Mouse (Mus musculus): ENCODE data around the gene Tmem156.
A peak's percentile ranks its signal among the peaks of the same experiment; 100 is the strongest.

The Tmem156 gene

DNA sequence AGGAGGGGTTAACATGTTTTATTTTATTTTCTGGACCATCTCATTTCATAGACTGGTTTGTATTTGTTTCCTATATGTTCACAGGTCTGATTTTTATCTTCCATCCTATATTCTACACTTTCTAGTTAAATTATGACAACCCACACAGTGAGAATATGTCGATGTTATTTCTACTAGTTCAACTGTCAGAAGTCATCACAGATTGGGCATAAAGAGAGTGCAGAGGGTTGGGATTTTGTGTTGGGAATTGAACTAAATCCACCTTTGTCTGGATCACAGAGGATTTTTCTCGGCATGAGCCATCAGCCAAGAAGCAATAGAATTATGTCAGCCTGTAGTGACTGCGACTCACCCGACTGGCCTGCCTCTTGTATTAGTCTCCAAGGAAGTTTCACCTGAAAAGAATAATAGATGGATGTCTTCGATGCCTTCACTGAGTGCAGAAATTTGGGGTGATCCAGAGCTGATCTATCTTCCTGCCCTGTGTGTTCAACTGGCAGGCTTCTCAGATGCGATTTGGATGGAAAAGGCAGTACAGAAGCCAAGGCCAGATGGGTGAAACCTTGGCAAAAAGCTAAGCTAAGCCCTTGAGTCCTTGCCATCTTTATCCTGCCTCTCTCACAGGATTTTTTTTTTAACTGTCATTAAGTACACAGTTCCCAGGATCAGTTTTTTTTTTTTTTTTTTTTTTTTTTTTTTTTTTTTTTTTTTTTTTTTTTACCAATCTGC lies 46.1 kb downstream of the Tmem156 start:
- DNase-seq: peak; percentile 76 to 77

DNA sequence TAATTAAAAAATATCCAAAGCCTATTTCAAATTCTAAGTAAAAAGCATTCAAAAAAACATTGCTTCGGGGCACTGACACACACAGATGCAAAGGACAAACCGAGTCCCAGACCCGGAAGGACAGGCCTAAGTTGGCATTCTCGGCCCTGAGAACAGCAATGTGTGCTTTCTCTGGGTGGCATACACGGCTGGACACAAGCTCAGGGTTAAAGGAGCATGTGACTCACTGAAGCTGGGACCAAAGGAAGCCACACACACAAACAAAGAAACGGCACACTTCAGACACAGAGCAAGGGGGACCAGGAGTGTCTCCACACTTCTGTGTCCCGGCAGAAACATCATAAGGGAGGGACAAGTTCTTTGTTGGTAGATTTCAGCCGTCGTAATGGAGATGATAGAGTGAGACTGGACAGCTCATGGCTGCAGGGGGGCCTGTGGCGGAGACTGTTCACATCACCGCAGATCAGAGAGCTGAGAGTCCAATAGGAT lies 48.5 kb downstream of the Tmem156 start:
- no peak for DNase-seq

DNA sequence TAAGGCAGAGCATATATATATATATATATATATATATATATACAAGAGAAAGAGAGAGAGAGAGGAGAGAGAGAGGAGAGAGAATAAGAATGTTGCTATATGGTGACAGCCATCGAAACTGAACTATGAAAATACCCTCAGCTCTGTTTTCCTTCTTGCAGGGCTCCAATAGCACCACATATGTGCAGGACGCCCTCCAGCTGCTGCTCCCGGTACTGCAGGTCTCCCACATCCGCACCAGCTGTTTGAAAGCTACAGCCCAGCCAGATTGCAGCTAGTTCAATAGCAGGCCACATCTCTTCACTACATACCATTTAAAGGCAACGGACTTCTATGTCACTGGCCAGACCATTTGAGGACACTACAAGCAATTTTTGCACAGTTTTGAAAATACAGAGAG lies 51.5 kb downstream of the Tmem156 start:
- peak in 1 of 2 experiments; percentile 29 for DNase-seq

DNA sequence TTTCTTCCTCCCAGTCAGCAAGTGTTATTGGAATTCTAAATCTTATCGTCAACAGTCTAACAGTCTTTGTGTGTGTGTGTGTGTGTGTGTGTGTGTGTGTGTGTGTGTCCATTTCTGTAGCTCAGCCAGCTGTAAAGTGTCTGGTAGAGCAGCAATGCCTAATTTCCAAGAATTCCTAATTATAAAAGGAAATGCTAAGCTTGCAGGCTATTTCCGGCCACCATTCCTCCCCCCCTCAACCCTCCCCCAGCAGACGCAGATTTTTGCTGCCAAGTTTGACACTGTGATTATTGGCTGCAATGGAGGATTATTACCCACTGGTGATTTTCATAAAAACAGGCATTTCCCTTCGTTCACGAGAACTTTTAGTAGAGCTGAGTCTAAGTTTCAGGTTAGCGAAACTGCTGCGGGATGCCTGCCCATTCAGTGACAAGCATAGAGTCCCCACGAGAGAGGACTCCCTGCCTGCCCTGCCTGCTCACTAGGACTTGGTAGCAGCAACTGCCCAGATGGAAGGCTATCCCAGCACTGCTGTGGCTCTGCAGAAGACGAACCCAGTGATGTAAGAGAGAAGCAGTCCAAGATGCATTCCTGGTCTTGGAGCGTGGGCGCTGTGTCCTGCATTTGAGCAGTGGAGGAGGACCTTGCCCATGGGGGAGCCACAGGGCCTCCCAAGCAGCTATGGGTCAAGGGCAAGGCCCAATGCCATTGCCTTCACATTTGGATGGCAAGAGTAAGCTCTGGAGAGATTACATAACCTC lies 52.9 kb downstream of the Tmem156 start:
- DNase-seq: peak in 1 of 2 experiments; percentile 17

DNA sequence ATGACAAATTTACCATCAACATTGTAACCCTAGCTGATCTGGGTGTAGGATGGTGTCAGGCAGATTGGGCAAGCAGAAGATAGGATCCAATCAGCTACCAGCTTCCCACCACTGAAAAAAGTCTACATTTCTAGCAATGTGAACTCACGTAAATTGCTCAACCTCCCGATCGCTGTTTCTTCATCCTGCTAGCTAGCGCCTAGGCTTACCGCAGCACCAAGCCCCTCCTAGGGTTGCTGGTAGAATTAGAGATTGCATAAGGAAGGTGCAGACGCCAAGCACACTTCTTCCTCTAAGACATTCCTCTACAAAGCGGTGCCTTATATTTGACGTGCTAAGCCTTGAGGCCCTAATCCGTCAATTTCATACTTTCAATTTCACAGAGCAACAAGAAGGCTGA lies 53.6 kb downstream of the Tmem156 start:
- no peak for DNase-seq

DNA sequence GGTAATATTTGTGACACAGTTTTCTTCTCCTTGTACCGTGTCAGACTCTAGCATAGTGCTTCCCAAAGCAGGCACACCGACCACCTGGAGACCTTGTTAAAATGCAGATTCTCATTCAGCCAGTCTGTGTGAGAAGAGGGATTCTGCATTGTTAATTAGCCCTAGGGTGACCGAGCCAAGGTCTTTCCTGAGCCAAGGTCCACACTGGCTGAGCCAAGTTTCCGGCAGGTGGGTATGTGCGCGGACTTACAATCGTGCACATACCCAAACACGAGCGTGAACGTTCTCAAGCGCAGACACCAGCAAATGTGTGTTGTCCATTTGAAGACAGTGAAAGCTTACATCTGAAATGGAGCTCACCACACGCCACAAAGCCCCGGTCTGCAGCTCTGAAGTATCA lies 55.3 kb downstream of the Tmem156 start:
- DNase-seq: peak; percentile 71

DNA sequence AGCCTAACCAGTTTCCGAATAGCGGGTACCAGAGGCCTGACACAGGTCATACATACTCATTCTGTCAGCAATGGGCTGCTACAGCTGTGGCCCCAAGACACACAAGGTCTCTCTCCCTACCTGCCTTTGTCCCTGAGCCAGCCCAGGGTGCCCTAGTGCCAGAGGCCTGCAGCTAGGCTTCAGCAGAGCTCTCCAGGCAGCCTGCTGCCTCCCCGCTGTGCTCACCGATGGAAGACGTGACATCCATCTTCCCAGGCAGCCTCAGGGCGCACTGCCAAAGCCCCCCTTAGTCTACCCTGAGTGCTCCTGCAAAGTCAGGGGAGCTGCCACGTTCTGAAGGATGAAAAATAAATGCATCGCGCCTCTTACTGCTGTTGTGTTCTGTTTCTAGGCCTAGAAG lies 63.9 kb downstream of the Tmem156 start:
- DNase-seq: peak in 1 of 2 experiments; percentile 39

DNA sequence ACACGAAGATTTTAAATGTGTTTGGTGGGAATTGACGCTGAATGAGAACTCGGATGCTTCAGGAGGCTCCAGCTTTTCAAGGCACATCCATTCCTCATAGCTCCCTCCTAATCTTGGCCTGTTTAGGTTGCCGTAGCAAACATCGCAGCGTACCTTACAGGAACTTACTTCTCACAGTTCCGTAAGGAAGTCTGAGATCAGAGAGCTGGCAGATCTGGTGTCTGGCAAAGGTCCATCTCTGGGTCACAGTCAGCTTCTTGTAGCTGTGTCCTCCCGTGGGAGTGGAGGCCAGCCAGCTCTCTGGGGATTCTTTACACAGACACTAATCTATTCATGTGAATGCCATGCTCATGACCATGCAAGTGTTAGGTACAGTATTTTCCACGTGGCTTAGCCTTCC lies 65.2 kb downstream of the Tmem156 start:
- peak; percentile 38 to 63 for DNase-seq

DNA sequence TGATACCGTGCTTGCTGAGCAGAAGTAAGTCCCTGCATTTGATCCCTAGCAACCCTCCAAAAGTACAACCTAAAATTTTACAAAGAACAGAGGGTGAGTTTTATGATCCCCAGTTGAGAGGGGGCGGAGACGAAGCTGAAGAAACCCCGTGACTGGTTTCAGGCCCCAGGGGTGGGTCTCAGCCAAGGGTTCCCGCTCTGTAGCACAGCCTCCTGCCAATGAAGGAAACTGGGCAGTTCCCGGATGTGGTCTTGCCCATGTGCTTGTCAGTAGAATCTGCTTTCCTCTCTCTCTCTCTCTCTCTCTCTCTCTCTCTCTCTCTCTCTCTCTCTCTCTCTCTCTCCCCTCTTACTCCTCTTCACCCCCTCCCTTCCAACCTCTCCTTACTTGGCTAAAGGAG lies 66.0 kb downstream of the Tmem156 start:
- no peak for DNase-seq

DNA sequence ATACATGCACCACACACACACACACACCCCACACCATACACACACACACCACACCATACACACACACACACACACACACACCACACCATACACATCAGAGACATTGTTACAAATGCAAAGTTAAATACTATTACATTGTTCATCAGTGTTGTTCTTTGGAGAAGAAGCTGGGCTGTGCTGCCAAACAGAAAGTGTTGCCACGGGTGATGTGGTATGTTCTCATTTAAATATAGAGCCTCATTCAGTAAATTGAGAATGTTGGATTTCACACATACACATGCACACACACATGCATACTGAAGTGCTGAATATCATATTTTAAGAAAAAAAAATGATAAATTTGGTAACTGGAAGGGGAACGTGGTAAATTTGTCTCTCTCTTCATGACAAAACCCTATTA lies 67.3 kb downstream of the Tmem156 start:
- DNase-seq: no peak

DNA sequence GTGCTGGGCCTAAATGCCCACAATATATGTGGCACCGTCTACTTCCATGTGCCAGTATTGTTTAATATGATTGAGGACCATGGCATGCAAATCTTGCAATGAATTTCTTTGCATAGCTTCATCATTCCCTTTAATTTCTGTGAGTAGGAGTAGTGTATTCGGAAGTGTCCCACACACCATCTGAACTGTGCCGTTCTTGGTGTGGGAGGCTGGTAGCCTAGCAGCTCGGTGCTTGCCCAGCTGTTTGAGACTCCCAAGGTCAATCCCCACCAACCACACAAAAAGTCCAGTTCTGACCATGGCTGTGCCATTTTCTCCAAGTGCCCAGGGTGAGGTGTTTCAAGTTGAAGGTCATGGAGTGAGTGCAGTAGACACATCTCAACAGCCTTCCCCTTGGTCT lies 69.9 kb downstream of the Tmem156 start:
- no peak for DNase-seq

DNA sequence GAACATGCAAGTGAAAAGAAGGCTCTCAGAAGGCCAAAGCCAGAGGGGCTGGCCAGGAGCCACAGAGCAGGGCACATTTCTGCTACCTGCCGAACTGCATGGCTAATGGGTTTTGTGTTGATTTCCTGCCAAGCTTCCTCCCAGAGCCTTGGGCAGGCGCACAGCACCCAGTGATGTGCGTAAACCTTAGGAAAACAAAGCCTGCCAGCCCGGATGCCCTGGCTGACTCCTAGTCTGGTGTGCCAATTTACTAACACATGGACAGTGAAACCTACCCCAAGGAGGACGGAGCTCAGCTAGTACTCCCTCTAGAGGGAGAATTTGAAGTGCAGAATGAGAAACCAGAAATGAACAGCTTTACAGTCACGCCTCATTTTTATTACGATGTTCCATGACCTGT lies 72.1 kb downstream of the Tmem156 start:
- DNase-seq: peak; percentile 90 to 93

DNA sequence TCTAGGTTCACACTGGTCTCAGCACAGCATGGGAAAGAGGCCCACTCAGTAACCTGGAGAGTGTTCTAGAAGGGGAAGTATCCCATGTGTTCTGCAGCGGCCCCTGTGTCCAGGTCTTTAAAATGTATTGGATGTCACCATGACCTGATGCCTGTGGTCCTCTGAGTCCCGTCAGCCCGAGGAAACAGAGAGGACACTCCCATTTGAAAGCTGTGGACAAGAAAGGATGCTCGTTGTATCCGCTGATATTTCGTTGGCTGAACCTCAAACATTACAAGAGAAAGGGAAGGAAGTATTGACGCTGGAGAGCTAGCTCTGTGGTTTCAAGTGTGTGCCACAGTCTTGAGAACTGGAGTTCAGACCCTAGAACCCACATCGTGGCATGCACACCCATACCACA lies 72.8 kb downstream of the Tmem156 start:
- no peak for DNase-seq

DNA sequence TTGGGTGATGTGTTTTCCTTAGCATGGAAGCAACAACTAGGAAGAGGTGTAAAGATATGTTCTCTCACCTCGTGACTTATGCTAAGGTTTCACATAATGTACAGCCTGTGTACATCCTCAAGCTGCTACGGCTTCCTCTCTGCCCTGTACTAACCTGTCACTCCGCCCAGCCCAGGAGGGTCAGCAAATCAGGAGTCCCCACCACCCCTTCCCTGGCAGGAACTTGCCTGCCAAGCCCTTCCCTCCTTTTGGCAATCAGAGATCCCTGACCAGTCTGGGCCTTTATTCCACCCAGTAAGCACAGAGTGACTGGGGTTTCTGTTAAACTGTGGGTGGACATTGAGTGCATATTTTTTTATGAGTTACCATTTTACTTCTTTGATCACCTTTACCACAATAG lies 76.4 kb downstream of the Tmem156 start:
- DNase-seq: no peak

DNA sequence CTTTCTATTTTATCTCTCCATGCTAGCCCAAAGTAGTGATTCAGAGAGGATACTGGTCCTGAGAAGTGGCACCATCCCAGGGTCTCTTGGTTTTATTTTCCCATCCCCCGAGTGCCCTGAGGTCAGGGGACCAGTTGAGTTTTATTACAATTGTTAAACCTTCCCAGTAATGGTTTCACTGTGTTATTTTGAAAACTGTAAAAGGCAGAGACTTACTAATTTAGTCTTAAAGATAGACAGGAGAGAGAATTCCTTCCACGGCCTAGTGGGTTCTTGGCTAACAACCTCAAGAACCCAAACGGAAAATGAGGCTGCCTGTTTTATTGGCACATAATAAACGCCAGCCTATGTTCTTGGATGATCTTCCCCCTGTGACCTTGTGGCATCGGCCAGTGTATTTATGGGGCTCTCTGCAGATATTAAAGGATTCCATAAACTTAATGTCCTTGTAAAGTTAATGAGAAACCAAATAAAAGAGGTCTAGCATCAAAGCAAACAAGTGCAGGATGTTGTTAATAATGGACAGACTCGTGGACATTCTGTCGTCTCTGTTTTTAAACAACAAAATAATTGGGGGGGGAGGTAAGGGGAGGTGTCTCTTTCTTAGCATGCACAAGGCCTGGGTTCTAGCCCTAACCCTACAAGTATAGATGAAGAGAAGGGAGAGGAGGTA lies 79.9 kb downstream of the Tmem156 start:
- no peak for DNase-seq

DNA sequence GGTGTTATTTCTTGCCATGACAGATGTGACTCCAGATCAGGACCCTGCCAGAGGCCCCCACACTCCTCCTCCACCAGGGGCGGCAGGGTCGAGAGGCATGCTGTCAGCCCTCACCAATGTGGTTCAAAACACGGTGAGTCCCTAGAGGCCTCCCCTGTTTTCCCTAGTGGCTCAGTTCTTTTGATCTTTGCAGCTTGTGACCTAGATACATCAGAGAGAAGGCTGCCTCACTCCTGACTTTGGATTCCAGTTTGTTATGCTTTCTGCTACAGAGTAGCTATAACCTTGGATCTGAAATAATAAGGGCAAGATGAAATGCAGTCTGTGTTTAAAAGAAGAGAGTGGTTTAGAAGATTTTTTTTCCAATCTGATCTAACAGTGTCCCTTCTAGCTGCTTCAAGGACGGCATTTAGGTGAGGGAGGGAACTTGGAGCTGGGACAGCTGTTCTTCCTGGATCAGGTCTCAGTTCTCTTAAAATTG lies 85.9 kb downstream of the Tmem156 start:
- peak in 1 of 2 experiments; percentile 15 for DNase-seq

DNA sequence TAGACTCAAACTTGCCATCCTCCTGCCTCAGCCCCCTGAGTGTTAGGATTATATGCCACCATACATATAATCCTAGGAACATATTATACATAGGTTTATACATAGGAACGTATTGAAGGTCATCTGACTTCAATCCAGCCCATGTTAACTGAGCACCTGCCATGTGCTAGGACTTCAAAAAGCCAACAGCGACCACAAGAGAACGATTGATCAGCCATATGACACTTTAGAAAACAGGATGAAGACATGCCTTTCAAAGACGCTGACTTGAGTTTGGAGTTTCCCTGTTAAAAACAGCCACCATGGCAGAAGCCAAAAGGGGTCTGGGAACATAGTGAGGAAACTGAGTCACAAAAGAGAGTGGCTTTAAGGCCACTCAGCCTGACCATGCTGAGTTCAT lies 86.7 kb downstream of the Tmem156 start:
- no peak for DNase-seq
